Mouse (Mus musculus): ENCODE results near the gene Micall2. TPM values are rescaled to one million over a fixed set of nuclear protein-coding genes. Genes with fewer than 3 reads are reported as not detected.
A peak's percentile ranks its signal among the peaks of the same experiment; 100 is the strongest.

Micall2 gene
- polyA plus RNA-seq, 1 experiment from 2014 or later = 12.8 TPM

DNA sequence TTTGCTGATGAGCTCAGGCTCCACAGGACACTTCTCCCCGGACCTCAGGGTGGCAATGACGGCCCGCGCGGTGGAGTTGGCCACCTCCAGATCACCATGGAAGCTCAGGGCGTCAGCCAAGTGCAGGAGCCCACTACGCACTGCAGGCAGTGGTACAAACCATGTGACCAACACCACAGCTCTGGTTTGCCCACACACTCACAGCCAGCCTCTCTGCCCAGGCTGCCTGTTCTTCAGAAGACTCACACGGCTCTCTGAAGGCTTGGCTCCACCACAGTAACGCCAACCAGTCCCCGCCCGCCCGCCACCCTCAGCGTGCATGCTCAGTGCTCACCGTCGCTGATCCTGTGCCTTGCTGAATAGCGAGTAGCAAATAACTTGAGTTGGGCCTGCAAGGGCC lies 22.0 kb upstream of the Micall2 start:
- Histone ChIP-seq H3K9ac (ENCODE audit: low read depth, low read length) (no peak overlapping the region), H3K36me3 (ENCODE audit: control insufficient read depth, insufficient read depth) (peaks cover 87% of the 10 kb centered on the region), H3K4me3 (ENCODE audit: low read depth, low read length) (no peak overlapping the region), H3K27me3 (replicated peaks; ENCODE audit: control insufficient read depth, insufficient read depth, low read length) (no peaks in the 10 kb centered on the region), H3K27ac (ENCODE audit: low read depth, low read length) (no peak overlapping the region), H3K4me1 (replicated peaks; ENCODE audit: control insufficient read depth, insufficient read depth, low read length) (no peaks in the 10 kb centered on the region), H3K4me2 (replicated peaks; ENCODE audit: low read depth) (no peak overlapping the region), H3K9me3 (ENCODE audit: control insufficient read depth) (no peaks in the 10 kb centered on the region)
- 82% methylated on average over 16 of the region's 16 CpGs for WGBS
- no peak for ATAC-seq
- no peak for TF ChIP-seq CTCF (IDR thresholded peaks at IDR 0.05; ENCODE audit: low read depth)

DNA sequence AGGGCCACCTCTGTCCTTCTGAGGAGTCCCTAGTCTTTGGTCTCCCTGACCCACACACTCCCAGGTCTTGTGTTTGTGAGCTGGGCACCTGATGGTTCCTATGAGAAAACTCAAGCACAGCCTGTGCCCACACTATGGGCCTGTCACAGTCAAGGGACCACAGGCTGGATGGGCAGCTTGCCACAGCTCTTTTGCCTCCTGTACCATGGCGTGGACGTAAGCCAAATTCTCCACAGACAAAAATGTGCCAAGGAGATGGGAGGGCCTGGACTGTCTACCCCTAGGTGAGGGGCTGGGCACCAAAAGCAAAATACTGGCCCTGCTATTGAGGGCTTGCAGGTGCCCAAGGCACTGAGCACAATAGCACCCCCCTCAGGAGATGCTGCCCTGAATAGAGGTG lies 20.4 kb upstream of the Micall2 start:
- no peak for ATAC-seq
- no peaks in the 10 kb centered on the region for H3K9me3 ChIP-seq (ENCODE audit: control insufficient read depth)
- H3K27me3 ChIP-seq (replicated peaks; ENCODE audit: control insufficient read depth, insufficient read depth, low read length) = no peaks in the 10 kb centered on the region
- H3K27ac ChIP-seq (ENCODE audit: low read depth, low read length) = no peak overlapping the region
- 94% methylated on average over 2 of the region's 2 CpGs for WGBS
- no peak overlapping the region for H3K9ac ChIP-seq (ENCODE audit: low read depth, low read length)
- no peak overlapping the region for H3K4me2 ChIP-seq (replicated peaks; ENCODE audit: low read depth)
- H3K4me3 ChIP-seq (ENCODE audit: low read depth, low read length) = no peak overlapping the region
- H3K36me3 ChIP-seq (ENCODE audit: control insufficient read depth, insufficient read depth) = peaks cover 88% of the 10 kb centered on the region
- H3K4me1 ChIP-seq (replicated peaks; ENCODE audit: control insufficient read depth, insufficient read depth, low read length) = no peaks in the 10 kb centered on the region
- TF ChIP-seq CTCF (IDR thresholded peaks at IDR 0.05; ENCODE audit: low read depth) = no peak

DNA sequence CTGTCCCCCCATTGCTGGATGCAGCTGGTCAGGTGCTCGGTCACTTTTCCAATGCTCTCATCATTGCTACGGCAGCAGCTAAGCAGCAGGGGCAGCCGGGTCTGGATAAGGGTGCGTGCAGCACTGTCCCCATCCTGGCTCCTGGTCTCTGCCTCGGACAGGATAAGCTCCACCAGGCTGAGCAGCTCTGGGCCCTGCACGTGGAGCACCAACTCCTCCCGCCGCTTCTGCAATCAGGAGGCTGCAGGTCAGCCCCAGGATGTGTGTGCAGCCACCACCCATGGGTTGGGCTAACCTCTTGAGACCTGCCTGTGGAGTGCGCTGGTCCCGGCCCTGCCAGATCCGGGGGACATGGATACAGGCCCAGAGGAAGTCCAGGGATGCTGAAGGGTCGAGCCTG lies 20.0 kb upstream of the Micall2 start:
- no peak overlapping the region for H3K4me2 ChIP-seq (replicated peaks; ENCODE audit: low read depth)
- H3K27me3 ChIP-seq (replicated peaks; ENCODE audit: control insufficient read depth, insufficient read depth, low read length) = no peaks in the 10 kb centered on the region
- no peak overlapping the region for H3K4me3 ChIP-seq (ENCODE audit: low read depth, low read length)
- no peak for ATAC-seq
- H3K4me1 ChIP-seq (replicated peaks; ENCODE audit: control insufficient read depth, insufficient read depth, low read length) = no peaks in the 10 kb centered on the region
- H3K9me3 ChIP-seq (ENCODE audit: control insufficient read depth) = no peaks in the 10 kb centered on the region
- no peak for TF ChIP-seq CTCF (IDR thresholded peaks at IDR 0.05; ENCODE audit: low read depth)
- peaks cover 88% of the 10 kb centered on the region for H3K36me3 ChIP-seq (ENCODE audit: control insufficient read depth, insufficient read depth)
- 88% methylated on average over 12 of the region's 12 CpGs for whole genome bisulfite sequencing
- no peak overlapping the region for H3K27ac ChIP-seq (ENCODE audit: low read depth, low read length)
- H3K9ac ChIP-seq (ENCODE audit: low read depth, low read length) = no peak overlapping the region

DNA sequence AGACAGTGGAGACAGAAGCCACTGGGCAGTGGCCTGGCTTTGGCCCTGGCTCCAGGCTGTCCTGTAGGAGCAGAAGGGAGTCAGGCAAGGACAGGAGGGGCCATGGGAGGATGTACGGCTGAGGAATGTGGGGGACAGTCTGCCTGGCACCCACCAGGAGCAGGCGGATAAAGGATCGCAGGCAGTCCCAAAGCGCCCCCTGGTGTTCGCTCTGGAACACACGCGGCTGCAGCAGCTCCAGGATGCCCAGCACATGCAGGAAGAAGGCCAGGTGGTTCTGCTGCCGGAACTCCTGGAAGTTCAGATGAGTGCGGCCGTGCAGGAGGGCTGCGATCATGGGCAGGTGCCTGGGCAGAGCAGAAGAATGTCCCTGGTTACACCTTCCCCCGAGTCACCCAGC lies 18.6 kb upstream of the Micall2 start:
- Histone ChIP-seq H3K9ac (ENCODE audit: low read depth, low read length) (no peak overlapping the region), H3K4me2 (replicated peaks; ENCODE audit: low read depth) (no peak overlapping the region), H3K36me3 (ENCODE audit: control insufficient read depth, insufficient read depth) (peaks cover 83% of the 10 kb centered on the region), H3K27ac (ENCODE audit: low read depth, low read length) (no peak overlapping the region), H3K27me3 (replicated peaks; ENCODE audit: control insufficient read depth, insufficient read depth, low read length) (no peaks in the 10 kb centered on the region), H3K4me3 (ENCODE audit: low read depth, low read length) (no peak overlapping the region), H3K4me1 (replicated peaks; ENCODE audit: control insufficient read depth, insufficient read depth, low read length) (no peaks in the 10 kb centered on the region), H3K9me3 (ENCODE audit: control insufficient read depth) (no peaks in the 10 kb centered on the region)
- 23% methylated on average over 12 of the region's 12 CpGs for WGBS
- peak; percentile 90 for TF ChIP-seq CTCF (IDR thresholded peaks at IDR 0.05; ENCODE audit: low read depth)
- no peak for ATAC-seq

DNA sequence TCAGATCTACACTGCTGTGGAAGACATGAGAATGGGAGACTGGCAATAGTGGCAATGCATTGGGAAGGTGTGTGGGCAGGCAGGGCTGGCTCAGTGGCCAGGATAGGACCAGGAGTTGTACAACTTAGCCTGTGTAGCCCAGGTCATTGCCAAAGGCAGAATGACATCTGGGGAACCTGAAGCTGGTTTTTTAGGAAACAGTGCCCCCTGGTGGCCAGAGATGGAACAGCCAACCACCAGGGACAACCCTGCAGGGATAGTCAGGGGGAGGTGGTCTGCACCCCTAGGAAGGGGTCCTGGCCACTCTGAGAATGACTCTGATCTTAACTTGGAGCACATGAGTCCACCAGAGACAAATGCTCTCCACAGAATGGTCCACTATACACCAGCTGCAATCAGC lies 14.4 kb upstream of the Micall2 start:
- no peak overlapping the region for H3K27ac ChIP-seq (ENCODE audit: low read depth, low read length)
- no peaks in the 10 kb centered on the region for H3K27me3 ChIP-seq (replicated peaks; ENCODE audit: control insufficient read depth, insufficient read depth, low read length)
- no peak overlapping the region for H3K4me3 ChIP-seq (ENCODE audit: low read depth, low read length)
- H3K36me3 ChIP-seq (ENCODE audit: control insufficient read depth, insufficient read depth) = peaks cover 44% of the 10 kb centered on the region; the same call in 1 of the 2 replicates
- ATAC-seq = no peak
- TF ChIP-seq CTCF (IDR thresholded peaks at IDR 0.05; ENCODE audit: low read depth) = peak; percentile 96
- H3K9ac ChIP-seq (ENCODE audit: low read depth, low read length) = no peak overlapping the region
- no peak overlapping the region for H3K4me2 ChIP-seq (replicated peaks; ENCODE audit: low read depth)
- no peaks in the 10 kb centered on the region for H3K4me1 ChIP-seq (replicated peaks; ENCODE audit: control insufficient read depth, insufficient read depth, low read length)
- no peaks in the 10 kb centered on the region for H3K9me3 ChIP-seq (ENCODE audit: control insufficient read depth)

DNA sequence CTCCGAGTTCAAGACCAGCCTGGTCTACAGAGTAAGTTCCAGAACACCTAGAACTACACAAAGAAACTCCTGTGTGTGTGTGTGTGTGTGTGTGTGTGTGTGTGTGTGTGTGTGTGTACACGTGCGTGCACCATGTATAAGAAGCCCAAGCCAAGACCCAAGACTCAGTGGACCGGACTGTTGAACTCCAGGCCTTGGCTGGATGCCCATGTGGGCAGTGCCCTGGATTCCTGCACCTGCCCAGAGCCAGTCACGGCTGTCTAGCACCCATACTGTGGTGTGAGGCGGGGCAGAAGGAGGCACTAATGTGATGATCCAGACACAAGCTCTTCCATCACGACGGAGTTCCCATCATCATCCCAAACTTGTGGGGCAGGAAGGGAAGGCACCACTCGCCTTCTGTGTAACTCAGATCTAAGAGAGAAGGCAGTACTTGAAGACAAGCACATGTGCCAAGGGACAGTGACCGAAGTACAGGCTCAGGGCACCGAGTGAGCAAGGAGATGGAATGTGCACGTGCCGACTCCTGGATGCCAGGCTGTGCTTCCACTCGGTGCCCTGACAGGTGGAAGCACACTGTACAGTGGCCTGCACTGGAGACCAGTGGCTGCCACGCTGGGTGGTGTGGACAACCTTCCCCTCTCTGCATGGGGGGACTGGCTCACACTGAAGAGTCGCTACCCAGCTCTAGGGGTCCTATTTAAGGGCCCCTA lies 13.4 kb upstream of the Micall2 start:
- no peaks in the 10 kb centered on the region for H3K27me3 ChIP-seq (replicated peaks; ENCODE audit: control insufficient read depth, insufficient read depth, low read length)
- no peak for TF ChIP-seq CTCF (IDR thresholded peaks at IDR 0.05; ENCODE audit: low read depth)
- no peak overlapping the region for H3K9ac ChIP-seq (ENCODE audit: low read depth, low read length)
- no peak overlapping the region for H3K4me2 ChIP-seq (replicated peaks; ENCODE audit: low read depth)
- H3K4me1 ChIP-seq (replicated peaks; ENCODE audit: control insufficient read depth, insufficient read depth, low read length) = no peaks in the 10 kb centered on the region
- H3K27ac ChIP-seq (ENCODE audit: low read depth, low read length) = no peak overlapping the region
- H3K9me3 ChIP-seq (ENCODE audit: control insufficient read depth) = no peaks in the 10 kb centered on the region
- H3K36me3 ChIP-seq (ENCODE audit: control insufficient read depth, insufficient read depth) = peaks cover 36% of the 10 kb centered on the region; the same call in 1 of the 2 replicates
- WGBS = 79% methylated on average over 16 of the region's 16 CpGs
- no peak overlapping the region for H3K4me3 ChIP-seq (ENCODE audit: low read depth, low read length)
- no peak for ATAC-seq
